Mouse (Mus musculus) cerebellum, adult 9-11 months (tissue): ENCODE data around the gene Pkhd1.
"Not testable (repeated sequence)": the region's sequence is repeated elsewhere in the genome, so short reads cannot be mapped to it uniquely, and the experiment has no call there.

Experiments
- DNase-seq: peaks from one replicate; pipeline ENCODE4 v3.0.0; 2022

The Pkhd1 gene

DNA sequence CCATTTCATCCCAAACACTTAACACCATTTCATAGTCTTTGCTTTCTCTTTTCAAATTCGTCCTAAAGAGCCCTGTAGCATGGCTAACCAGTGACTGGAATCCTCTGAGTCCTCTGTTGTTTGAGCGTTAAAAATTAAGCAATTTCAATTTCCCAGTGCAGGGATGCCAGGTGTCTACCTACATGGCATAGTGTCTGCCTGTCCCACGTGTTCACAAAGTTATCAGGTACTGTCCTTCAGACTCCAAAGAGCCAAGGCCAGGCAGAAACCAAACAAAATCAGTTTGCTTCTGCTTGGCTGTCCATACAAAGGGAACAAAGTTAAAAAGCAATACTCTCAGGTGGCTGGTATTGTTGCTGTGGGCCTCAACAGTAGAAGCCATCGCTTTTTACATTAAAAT lies 136.0 kb downstream of the Pkhd1 start:
- no peak for DNase-seq

DNA sequence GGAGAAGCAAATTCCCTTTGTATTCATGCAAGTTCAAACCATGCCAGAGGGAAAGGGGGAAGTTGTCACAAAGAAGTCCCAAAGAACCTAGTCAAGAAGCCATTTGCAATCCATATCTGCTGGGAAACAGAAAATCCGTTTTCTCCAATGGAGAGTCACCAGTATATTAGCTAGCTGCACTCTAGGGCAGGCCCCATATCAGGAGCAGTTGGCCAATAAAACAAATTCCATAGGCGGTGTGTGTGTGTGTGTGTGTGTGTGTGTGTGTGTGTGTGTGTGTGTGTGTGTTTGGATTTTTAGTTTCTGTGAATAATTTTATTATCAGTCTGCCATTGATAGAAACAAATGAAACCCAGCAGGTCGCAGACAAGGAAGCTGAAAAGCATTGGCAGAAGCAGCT lies 139.2 kb downstream of the Pkhd1 start:
- no peak for DNase-seq

DNA sequence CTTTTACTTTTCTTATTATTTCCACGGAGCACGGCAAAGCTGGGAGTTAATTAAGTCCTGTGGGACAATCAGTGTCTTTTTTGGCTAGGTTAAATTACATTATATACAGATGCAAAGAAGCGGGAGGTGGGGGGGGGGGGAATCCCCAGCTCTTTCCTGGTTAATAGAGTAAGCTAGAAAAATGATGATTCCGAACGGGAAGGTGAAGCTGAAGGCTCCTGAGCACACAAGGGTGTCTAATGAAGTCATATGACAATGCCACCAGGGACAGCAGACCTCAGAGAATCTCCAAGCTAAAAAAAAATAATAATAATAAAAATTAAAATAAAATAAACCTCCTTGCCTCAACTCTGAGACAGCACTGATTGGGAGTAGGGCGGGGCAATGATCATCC lies 139.6 kb downstream of the Pkhd1 start:
- DNase-seq, result no peak

DNA sequence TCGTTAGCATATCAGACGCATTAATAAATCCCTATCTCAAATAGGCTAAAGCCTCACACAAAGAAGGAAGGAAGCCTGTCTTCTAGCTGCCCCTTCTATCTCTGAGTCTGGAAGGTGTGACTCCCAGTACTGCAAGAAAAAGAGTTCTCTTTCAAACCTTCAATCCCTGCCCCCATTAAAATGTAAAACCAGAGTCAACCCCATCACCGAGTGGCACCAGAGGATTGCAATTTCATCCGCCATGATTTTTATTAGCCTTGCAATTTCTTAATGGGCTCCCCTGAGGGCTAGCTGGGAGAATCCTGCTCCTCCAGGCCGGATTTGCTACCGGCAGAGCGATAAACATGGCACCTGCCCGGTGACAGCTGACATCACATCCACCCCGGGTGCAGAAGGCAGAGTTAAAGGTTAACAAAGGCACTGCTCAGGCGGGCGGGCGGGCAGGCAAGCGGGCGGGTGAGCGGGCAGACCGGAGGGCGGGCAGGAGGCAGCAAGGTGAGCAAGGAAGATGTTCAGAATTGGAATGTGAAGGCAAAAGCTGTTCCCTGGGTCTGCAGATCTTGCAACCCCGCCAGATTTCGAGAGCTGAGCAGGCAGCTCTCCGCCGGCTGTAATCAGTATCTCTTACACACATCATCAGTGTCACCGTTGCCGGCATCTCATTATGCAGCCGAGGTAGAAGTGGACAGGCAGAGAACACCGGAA lies 140.2 kb downstream of the Pkhd1 start:
- DNase-seq, result peak; percentile 8

DNA sequence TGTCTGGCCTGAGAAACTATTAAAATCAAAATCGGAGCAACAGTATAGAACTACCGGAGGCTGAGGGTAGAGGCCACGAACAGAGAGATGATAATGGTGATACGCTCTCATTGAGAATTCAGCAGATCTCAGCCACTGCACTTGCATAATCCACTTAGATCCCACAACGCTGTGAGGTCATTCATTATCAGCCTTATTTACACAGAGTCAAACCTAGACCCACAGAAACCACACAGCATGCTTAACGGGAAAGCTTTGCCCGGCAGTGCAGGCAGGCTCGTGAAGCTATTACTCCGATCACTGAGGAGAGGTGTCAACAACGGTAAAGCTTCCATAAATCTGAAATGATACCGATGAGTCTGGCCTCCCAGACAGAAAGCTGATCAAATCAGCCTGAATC lies 147.1 kb downstream of the Pkhd1 start:
- DNase-seq, result no peak

DNA sequence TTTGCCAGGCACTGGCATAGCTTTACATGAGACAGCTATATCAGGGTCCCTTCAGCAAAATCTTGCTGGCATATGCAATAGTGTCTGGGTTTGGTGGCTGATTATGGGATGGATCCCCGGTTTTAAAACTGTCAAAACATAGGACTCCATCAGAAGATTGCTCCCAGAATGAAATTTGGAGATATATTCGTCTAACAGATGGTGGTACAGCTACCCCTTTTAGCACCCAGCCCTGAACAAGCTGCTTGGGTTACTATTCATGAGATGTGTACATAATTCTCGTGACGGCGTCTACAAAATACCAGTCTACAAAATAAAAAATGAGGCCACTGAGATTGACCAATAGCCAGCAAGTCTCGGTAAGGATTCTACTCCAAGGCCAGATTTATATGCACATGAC lies 147.5 kb downstream of the Pkhd1 start:
- DNase-seq, result no peak

DNA sequence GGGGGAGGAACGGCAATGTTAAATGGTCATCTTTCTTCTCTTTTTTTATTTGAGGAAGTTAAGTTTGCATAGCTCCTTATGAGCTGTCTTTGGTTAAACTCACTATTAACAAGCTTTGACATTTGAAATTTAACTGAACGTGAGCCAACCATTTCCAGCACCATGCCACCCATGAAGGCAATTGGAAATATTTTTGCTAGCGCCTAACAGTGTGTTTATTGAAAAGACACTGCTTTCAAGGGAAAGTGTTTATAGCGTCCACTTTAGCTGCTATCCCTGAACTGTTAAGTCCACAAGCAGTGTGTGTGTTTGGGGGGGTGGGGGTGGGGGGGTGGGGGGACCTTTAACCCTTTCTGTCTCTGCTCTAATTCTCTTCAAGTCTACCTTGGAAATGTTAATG lies 151.4 kb downstream of the Pkhd1 start:
- no peak for DNase-seq

DNA sequence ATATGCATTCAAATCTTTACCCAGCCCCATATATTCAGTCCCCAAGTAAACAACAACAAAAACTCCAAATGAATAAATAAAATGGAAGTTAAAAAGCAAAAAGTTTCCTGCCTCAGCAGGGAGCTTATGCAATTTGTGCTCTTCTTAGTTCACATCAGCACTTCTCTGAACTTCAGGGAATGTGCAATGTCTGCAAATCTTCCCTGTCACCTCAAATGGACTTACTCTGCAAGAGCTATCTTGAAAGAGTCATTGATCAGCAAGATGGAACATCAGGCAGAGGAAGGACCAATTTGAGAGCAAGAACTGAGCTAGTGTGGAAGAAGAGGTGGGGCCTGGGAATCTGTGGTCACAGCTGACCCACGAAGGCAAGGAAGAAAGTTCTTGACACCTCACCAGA lies 163.2 kb downstream of the Pkhd1 start:
- DNase-seq, result no peak

DNA sequence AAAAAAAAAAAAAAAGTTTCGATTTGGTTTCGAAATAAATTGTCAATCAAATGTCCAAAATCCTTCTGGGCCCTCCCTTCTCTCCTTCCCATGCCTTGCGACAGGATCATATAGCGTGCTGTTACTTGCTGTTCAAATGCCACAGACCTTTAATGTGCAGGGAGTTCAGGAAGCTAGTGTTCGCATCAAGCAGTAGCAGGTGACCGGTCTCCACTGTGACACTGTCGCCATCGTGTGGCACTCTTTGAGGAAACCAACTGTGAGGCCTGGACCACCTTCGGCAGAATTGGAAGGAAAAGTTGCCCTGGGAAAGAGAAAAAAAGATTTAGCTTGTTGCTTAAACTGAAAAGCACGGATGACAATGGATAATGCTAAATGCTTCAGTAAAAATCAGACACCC lies 167.8 kb downstream of the Pkhd1 start:
- DNase-seq, result peak; percentile 3

DNA sequence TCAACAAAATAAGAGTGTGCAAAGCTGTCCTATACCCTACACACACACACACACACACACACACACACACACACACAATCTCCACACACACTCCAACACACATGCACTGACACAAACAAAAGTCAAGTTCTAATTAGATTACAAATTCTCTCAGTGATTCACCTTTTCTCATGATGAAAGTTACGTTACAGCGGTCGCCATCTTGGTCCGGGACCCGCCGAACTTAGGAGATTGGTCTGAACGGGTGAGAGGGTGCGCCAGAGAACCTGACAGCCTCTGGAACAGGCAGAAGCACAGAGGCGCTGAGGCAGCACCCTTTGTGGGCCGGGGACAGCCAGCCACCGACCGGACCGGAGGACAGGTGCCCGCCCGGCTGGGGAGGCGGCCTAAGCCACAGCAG lies 185.8 kb downstream of the Pkhd1 start:
- not testable (repeated sequence) for DNase-seq

DNA sequence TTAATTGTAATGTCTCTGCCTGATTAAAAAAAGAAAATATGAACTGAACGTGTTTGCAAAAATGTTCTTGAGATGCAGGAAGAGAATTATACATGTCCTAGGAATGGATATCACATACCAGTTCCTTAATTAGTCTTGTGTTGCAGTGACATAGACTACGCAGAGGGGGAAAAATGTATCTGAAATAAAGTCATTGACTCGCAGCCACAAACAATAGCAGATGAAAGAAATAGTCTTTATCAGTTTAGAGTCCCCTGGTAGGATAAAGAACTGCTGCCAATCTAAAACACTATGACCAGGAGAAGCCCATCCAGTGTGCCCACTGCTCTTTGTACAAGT lies 188.8 kb downstream of the Pkhd1 start:
- DNase-seq, result no peak

DNA sequence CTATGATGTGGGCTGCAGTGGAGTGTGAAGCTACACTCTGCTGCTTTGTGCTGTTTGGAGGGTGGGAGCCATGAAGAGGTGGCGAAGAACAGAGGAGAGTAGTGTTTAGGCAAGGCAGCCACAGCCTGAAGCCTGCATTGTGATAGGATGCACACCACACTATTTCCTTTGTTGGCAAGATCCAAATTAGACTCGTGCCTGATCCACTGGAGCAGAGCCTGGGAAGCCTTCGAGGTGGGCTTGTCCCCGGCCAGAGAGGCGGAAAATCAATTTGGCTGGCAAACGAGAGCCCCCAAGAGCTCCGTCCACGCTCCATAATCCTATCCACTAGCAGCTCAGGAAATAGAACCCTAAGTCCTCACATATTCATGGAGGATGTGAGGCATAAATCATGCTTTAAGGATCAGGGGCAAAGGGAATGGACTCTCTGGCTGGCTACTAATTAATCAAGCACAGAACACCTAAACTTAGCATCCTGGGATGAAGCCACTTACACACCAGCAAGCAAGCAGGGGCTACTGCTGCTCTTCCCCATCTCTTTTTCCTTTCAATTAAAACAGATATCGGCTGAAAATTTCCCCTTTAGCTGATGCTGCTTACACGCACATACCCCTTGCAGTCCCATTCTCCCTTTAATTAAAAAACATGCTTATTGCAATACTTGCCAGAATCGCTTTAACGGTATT lies 189.4 kb downstream of the Pkhd1 start:
- DNase-seq, result no peak

DNA sequence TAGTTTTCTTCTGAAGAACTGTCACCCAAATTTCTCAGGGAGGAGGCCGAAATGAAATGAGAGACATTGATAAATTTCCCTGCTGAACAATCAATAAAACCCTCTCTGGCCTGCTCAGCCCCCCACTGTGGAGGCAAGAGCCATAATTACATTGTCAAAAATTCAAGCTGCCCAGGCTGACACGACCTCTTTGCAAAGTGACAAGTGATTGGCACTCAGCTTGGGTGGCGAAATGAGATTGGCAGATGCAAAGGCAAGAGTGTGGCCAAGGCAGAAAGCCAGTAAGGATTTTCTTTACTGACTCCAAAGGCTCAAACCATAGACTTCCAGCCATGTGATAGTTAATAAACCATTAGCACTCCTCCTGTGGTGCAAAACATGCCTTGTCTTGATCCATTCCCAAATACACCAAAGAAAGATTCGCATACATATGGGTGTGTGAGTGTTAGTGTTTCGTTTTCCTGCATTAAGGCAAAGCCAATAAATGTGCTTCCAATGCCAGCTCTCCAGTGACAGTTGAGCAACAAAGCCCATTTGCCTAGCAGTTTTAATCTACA lies 208.4 kb downstream of the Pkhd1 start:
- DNase-seq, result no peak

DNA sequence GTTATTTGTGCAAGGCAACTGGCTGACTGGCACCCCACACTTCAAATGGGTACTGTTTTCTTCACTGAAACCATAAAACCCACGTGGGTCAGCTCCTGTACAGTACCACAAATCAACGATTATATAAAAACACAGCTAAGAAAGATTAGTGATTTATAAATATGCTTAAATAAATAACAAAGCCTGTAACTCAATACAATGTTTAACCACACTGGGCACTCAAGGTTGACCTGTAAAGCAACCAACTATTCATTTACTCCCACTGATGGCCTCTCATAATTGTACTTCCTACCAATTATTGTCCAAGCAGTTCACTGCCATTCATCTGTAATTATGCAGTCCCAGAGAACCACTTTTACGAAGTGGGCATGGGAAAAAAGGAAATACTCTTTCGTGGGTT lies 219.5 kb downstream of the Pkhd1 start:
- no peak for DNase-seq

DNA sequence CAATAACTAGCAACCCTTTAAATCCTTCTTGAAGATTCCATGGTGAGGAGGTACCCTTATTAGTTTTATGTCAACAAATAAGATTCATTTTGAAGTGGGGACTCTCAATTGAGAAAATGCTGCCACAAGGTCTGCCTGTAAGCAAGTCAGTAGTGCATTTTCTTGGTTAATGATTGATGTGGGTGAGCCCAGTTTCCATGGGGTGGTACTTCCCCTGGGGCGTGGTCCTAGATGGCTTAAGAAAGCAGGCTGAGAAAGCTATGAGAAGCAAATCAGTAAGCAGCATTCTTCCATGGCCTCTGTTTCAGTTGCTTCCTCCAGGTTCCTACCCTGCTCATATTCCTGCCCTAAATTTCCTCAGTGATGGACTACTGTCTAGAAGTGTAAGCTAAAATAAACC lies 253.4 kb downstream of the Pkhd1 start:
- no peak for DNase-seq

DNA sequence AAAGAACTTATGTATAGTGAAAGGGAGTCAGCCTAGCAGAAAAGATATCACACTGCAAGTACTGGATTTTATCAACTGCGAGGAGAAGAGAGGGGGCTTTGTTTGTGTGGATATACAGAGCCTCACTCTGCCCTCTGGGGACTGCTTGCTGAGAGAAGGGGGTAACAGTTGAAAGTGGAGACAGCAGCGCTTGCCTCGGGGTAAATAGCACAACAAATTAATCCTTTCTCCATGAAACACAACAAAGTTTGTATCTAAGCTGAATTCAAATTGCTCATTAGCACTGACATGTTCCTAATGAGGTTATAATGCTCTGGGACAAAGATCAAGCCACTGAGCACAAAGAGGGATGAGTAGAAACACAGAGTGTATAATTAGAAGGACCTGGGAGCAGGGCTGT lies 273.2 kb downstream of the Pkhd1 start:
- DNase-seq, result no peak

DNA sequence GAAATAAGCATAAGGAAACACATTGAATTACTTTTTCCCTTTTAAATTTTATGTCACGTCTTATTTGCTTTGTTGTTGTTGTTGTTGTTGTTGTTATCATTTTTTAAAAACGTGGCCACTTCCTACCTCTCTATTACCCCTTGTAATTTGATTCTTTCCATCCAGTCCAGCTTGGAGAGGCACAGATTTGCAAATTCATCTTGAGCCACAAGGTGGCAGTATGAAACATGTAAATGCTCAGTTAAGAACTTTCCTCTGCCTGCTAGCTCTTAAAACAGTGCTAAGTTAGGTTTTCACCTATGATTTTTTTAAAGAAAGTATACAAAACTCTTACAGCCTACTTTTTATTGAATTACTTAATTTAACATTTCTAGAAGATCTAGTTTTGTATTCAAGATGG lies 306.4 kb downstream of the Pkhd1 start:
- peak; percentile 20 for DNase-seq

DNA sequence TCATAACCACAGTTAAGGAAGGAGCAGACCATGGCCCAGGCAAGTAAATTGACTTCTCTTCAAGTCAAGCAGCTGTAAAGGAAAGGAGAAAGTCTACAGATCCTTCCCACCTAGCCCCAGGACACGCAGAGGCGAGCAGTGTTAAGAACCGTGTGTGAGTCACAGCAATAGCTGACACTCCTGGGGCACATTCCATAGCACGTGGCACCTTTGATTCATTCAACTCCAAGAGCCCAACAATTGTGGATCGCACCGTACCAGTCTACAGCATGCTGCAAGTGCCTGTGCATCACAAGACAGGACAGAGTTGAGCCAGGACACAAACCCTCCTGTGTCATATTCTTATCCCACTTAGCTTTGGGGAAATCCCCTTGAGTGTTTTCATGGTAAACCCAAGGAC lies 306.9 kb downstream of the Pkhd1 start:
- DNase-seq, result no peak

DNA sequence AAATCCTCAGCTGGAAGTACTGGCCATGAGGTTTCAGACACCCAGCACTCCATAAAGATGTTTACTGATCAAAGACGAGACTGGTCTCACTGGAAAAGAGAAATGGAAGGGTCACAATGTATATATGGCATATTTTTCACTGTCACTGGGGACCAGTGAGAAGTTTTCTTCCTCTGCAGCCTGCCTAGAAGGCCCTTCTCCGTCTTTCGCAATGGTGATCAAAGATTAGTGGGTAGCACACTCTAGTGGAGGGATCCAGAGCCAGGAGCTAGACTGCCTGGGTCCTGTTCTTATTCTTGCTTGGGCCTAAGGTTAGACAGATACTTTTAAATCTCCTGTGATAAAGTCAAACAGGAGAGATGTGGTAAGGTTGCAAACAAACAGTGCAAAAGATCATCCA lies 311.7 kb downstream of the Pkhd1 start:
- DNase-seq, result no peak

DNA sequence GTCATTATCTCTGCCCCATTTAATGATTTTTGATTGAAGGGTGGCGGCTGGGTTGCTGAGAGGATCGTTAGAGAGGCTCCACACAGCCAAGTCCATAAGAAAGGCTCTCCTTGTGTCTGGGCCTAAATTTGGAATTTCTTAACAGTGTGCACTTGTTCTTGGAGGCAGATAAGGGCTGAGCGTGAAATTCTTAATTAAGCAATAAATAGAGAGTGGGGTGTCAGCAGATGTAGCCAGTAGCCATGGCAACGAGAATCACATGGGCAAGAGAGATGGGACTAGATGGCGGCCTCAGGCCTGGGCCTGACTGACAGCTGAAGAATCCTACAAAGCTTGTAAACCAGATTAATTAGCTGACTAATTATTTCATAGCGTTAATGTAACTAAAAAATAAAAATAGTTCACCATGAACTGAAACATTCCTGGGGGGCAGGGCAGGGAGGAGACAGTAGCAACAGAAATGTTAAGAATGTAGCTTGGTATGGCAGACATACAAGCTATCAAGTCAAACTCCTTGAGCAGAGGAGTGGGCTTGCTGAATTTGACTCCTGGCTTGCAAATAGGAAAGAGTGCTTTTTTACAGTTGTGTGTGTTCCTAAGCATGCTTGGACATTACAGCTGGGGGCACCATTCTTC lies 314.8 kb downstream of the Pkhd1 start:
- peak; percentile 7 for DNase-seq

DNA sequence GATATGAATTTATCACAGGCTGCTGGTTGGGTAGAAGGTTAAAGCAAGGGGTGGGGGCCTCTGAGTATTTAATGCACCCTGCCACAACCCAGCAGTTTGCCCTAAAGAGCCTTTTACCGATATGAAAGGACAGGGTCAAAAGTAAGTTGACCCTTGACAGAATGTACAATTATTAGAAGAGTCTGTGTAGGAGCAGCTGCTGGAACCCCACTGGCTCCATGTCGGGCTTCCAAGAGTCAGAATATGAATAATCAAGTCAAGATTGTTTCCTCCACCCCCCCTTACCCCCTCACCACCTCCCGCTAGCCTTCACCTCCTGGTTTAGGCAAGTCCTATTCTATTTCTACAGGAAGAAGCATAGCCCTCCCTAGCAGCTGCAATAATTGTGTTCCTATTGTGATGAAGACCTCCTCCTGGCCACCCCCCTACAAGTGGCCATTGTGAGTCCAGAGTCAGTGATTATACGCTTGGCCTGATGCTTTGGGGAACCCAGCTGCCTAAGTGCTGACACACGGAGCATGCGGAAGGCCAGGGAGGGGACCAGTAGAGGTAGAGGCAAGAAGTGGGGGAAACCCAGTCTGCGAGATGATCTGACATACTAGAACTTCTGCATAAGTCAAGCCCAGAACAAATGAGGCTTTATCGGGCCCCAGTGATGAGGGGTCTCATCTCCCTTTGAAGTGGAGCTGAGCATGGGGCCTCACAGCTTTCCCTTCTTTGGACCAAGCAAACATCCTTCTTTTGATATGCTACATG lies 315.5 kb downstream of the Pkhd1 start:
- no peak for DNase-seq

DNA sequence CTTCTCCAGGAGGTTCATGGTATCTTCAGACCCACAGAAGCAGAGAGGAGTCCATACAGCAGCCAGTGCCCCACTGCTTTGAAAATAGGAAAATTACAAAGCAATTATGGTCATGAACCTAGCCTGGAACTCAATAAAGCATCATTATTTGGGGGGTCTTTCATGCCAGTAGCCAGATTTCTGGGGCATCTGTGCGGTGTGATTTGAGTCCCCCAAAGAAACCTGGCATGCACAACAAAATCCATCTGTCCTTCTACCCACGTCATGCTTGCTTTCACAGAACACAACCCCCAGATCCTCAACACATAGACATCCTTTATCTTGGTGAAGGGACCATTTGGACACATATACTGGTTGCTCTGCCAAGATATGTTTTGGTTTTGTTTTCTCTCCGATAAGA lies 316.2 kb downstream of the Pkhd1 start:
- DNase-seq, result no peak

DNA sequence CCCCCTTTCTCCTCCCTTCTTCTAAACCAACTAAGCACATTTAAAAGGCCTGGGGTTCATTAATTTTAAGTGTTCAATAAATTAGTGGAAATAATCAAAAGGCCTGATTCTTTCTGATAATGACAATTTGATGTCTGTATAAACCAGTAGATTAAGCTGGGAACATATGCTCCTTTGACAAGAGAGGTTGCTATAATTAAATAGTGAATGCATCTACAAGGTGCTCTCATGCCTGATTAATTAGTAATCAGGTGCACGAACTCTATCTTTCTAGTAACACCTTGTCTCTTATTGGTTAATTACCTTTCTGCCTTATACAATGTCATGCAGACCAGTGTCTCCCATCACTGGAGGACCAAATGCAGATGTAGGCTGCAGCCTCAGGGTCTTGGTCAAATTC lies 329.2 kb downstream of the Pkhd1 start:
- no peak for DNase-seq

DNA sequence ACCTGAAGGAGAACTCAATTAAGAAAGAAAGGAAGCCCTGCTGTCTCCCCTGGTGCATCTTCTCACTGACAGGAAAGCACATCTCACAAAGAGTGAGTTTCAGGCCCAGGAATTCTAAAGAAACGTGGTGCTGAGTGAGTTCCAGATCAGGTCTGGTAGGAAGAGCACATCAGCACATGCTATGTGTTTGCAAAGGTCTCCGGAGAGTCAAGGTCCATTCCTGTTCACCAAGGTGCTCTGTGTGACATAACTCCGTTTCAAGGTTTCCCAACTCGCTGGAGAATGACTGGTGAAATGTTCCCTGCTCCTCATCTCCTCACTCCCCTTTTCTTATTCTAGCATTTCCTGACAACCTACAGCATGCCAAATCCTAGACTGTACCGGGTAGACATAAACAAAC lies 357.5 kb downstream of the Pkhd1 start:
- DNase-seq, result no peak
